Mouse (Mus musculus) stomach, embryonic 16.5 days (tissue): Measurements from ENCODE around the gene Snx10. TPM values are rescaled to one million over a fixed set of nuclear protein-coding genes. Genes with fewer than 3 reads are reported as not detected.

ENCODE experiments used
- ATAC-seq: fragments of 200-750 bp; cut with Nextera tagmentation; 2 replicates; pipeline ENCODE4 v1.8.0; 2017; ENCODE audit warnings: moderate number of reproducible peaks, moderate TSS enrichment; ENCODE audit not compliant: insufficient read depth, low FRiP score
- H3K27ac ChIP-seq: fragments of 300-500 bp; sonication (generic); 2 replicates; pipeline ENCODE4 v1.5.1; 2014; ENCODE audit warnings: low read length
- H3K27me3 ChIP-seq: fragments of 300-500 bp; sonication (generic); 2 replicates; pipeline ENCODE4 v1.6.1; 2014; ENCODE audit warnings: low read length, control low read depth, mixed read lengths; ENCODE audit not compliant: control insufficient read depth, insufficient read depth
- H3K36me3 ChIP-seq: fragments of 300-500 bp; sonication (generic); 2 replicates; pipeline ENCODE4 v1.6.1; 2014; ENCODE audit warnings: low read length; ENCODE audit not compliant: control insufficient read depth, insufficient read depth
- H3K4me1 ChIP-seq: fragments of 300-500 bp; sonication (generic); 2 replicates; pipeline ENCODE4 v1.6.1; 2014; ENCODE audit warnings: low read length, control low read depth, mixed read lengths; ENCODE audit not compliant: control insufficient read depth, insufficient read depth
- H3K4me2 ChIP-seq: fragments of 300-500 bp; sonication (generic); 2 replicates; pipeline ENCODE4 v1.6.1; 2014; ENCODE audit warnings: low read depth, low read length, mixed read lengths
- H3K4me3 ChIP-seq: fragments of 300-500 bp; sonication (generic); replicated peaks from 2 replicates; pipeline ENCODE4 v1.5.1; 2014; ENCODE audit warnings: mild to moderate bottlenecking, low read length
- H3K9ac ChIP-seq: fragments of 300-500 bp; sonication (generic); 2 replicates; pipeline ENCODE4 v1.6.1; 2014; ENCODE audit warnings: low read length
- H3K9me3 ChIP-seq: fragments of 300-500 bp; sonication (generic); replicated peaks from 2 replicates; pipeline ENCODE4 v1.6.1; 2016; ENCODE audit warnings: low read length, control low read depth; ENCODE audit not compliant: control insufficient read depth
- WGBS: fragments of 180-500 bp; shearing (Covaris S2); extraction: QIAGEN DNeasy Blood & Tissue Kit; methylation state at CpG from one replicate; pipeline ENCODE4 v1.1.7; 2014; 5-methylcytosine and 5-hydroxymethylcytosine counted together
- polyA plus RNA-seq: library from polyadenylated mRNA; unstranded; fragments of >200 nt; fragmentation: Nextera tagmentation; extraction: Ambion mirVana; gene quantifications from 2 replicates; pipeline ENCODE4 v1.2.1, GENCODE M21; 2015

Gene Snx10
- polyA plus RNA-seq, 1 experiment from 2014 or later: 17.1 TPM

DNA sequence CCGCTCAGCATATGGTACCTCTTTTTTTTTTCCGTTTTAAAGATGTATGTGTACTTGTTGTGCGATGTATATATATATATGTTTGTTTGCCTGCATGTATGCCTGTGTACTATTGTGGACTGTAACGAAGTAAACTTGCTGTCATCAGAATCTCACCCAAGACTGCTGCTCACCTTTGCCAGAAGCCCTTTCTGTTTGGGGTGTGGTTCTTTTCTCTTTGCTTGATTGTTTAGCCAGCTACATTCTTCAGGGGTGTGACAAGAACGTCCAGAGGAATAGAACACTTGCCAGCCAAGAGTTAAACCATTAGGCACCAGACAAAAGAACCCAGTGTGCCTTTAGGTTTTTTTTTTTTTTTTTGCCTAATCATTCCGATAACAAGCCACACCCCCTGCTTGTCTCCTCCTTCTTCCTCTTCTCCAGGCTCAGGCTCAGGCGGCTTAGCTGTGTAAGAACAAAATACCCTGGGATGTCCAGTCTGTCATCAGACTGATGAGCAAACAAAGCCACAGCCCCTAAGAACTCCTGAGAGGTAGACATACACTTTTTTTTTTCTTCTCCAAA lies 20.5 kb downstream of the Snx10 start:
- Histone ChIP-seq H3K4me3 (peak overlapping the region; percentile 28; the same call in 1 of the 2 replicates), H3K4me2 (peak overlapping the region; percentile 42), H3K27me3 (no peaks in the 10 kb centered on the region), H3K9ac (no peak overlapping the region), H3K9me3 (no peaks in the 10 kb centered on the region), H3K4me1 (peaks cover 10% of the 10 kb centered on the region), H3K27ac (peak overlapping the region; percentile 49), H3K36me3 (no peaks in the 10 kb centered on the region)
- 42% methylated on average over 7 of the region's 7 CpGs for WGBS
- ATAC-seq: peak; percentile 50; the same call in 1 of the 2 replicates

GRCm38 (mm10) chr6:51545219-51545859 lies 21.6 kb downstream of the Snx10 start:
- ATAC-seq: peak; percentile 41; the same call in 1 of the 2 replicates
- Histone ChIP-seq H3K27ac (peak overlapping the region; percentile 49), H3K36me3 (no peaks in the 10 kb centered on the region), H3K4me3 (0 out of 2 replicates have a peak overlapping the region, but pooled peaks have one; percentile 10), H3K9me3 (no peaks in the 10 kb centered on the region), H3K4me2 (peak overlapping the region; percentile 42), H3K4me1 (peaks cover 10% of the 10 kb centered on the region), H3K9ac (peak overlapping the region; percentile 3; the same call in 1 of the 2 replicates), H3K27me3 (no peaks in the 10 kb centered on the region)
- WGBS: 65% methylated on average over 11 of the region's 11 CpGs

DNA sequence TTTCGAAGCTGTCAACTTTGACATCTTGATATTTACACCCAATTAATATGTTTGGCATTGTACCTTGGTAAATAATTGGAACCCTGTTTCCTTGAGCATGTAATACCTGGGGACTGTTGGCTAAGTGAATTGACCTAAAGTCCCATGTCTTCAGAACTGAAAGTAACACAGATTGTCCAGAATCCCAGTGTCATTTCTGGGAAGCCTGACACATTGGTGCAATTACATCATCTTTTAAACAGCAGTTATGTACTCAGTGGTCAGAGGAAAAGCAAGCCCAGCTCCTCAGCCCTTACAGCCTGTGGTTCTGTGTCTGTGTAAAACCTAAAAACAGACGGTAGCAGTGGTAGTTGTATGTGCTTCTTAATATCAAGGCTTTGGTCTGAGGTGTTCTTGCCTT lies 22.4 kb downstream of the Snx10 start:
- no peaks in the 10 kb centered on the region for H3K9me3 ChIP-seq
- ATAC-seq: no peak
- H3K9ac ChIP-seq: no peak overlapping the region
- no peaks in the 10 kb centered on the region for H3K27me3 ChIP-seq
- 82% methylated on average over 2 of the region's 2 CpGs for WGBS
- no peak overlapping the region for H3K4me2 ChIP-seq
- H3K4me1 ChIP-seq: peaks cover 10% of the 10 kb centered on the region
- H3K36me3 ChIP-seq: no peaks in the 10 kb centered on the region
- H3K4me3 ChIP-seq: no peak overlapping the region
- H3K27ac ChIP-seq: no peak overlapping the region

DNA sequence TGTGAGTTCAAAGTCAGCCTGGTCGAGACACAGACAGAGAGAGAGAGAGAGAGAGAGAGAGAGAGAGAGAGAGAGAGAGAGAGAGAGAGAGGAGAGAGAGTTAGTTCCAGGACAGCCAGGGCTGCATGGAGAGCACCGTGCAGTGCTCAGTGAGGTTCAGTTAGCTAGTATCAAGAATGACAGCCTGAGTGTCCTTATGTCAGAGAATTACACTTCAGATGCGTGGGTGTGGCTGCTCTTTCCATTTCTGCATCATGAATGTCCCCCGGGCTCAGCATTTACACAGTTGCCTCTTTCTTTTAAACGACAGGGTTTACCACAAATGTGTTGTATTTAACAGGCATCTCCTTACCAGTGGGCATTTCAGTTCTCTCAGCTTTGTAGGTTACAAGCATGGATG lies 25.1 kb downstream of the Snx10 start:
- no peak overlapping the region for H3K4me2 ChIP-seq
- H3K27ac ChIP-seq: no peak overlapping the region
- 64% methylated on average over 5 of the region's 5 CpGs for WGBS
- H3K9me3 ChIP-seq: no peaks in the 10 kb centered on the region
- no peaks in the 10 kb centered on the region for H3K36me3 ChIP-seq
- H3K4me1 ChIP-seq: peaks cover 6% of the 10 kb centered on the region; the same call in 1 of the 2 replicates
- H3K4me3 ChIP-seq: no peak overlapping the region
- no peak overlapping the region for H3K9ac ChIP-seq
- ATAC-seq: no peak
- H3K27me3 ChIP-seq: no peaks in the 10 kb centered on the region

DNA sequence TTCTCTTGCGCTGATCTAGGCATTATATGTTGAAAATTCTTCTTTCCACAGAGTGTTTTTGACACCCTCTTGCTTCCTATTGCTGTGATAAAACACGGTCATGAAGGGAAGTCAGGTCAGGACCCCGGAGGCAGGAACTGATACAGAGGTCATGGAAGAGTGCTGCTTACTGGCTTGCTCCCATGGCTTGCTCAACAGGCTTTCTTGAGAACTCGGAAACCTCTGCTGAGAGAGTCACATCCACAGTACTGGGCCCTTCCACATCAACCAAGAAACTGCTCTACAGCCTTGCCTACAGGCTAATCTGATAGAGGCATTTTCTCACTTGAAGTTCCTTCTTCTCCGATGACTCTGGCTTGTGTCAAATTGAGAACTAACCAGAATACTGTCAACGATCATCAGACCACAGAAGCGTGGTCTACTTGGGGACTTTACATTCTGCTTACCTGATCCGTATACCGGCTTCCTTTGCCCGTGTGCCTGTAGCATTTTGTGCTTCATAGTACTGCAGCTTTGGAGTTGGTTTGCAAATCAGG lies 27.6 kb downstream of the Snx10 start:
- Histone ChIP-seq H3K4me3 (no peak overlapping the region), H3K36me3 (no peaks in the 10 kb centered on the region), H3K4me2 (no peak overlapping the region), H3K27ac (no peak overlapping the region), H3K4me1 (no peaks in the 10 kb centered on the region), H3K27me3 (no peaks in the 10 kb centered on the region), H3K9me3 (no peaks in the 10 kb centered on the region), H3K9ac (no peak overlapping the region)
- 83% methylated on average over 10 of the region's 10 CpGs for WGBS
- no peak for ATAC-seq

- Histone ChIP-seq H3K27me3 (no peaks in the 10 kb centered on the region), H3K4me2 (no peak overlapping the region), H3K4me1 (no peaks in the 10 kb centered on the region), H3K36me3 (no peaks in the 10 kb centered on the region), H3K9ac (no peak overlapping the region), H3K27ac (no peak overlapping the region), H3K9me3 (no peaks in the 10 kb centered on the region), H3K4me3 (no peak overlapping the region)
- WGBS: 88% methylated on average over 7 of the region's 7 CpGs
- no peak for ATAC-seq
These were observed 32.9 kb downstream of the Snx10 start for GRCm38 (mm10) chr6:51556562-51556961.

- H3K9me3 ChIP-seq: no peaks in the 10 kb centered on the region
- no peak overlapping the region for H3K4me3 ChIP-seq
- H3K36me3 ChIP-seq: no peaks in the 10 kb centered on the region
- no peak for ATAC-seq
- H3K27ac ChIP-seq: no peak overlapping the region
- 85% methylated on average over 7 of the region's 7 CpGs for WGBS
- no peak overlapping the region for H3K9ac ChIP-seq
- no peaks in the 10 kb centered on the region for H3K27me3 ChIP-seq
- no peak overlapping the region for H3K4me2 ChIP-seq
- no peaks in the 10 kb centered on the region for H3K4me1 ChIP-seq
These were observed 34.6 kb downstream of the Snx10 start for GRCm38 (mm10) chr6:51558311-51558710.

- 50% methylated on average over 14 of the region's 14 CpGs for WGBS
- Histone ChIP-seq H3K27ac (no peak overlapping the region), H3K27me3 (no peaks in the 10 kb centered on the region), H3K4me1 (no peaks in the 10 kb centered on the region), H3K9ac (no peak overlapping the region), H3K9me3 (no peaks in the 10 kb centered on the region), H3K4me3 (no peak overlapping the region), H3K36me3 (no peaks in the 10 kb centered on the region), H3K4me2 (no peak overlapping the region)
- no peak for ATAC-seq
These were observed 43.3 kb downstream of the Snx10 start for GRCm38 (mm10) chr6:51566771-51567680.

GRCm38 (mm10) chr6:51569086-51569485 lies 45.4 kb downstream of the Snx10 start:
- Histone ChIP-seq H3K4me3 (no peak overlapping the region), H3K4me1 (no peaks in the 10 kb centered on the region), H3K9ac (no peak overlapping the region), H3K27ac (no peak overlapping the region), H3K9me3 (no peaks in the 10 kb centered on the region), H3K27me3 (no peaks in the 10 kb centered on the region), H3K36me3 (no peaks in the 10 kb centered on the region), H3K4me2 (no peak overlapping the region)
- 85% methylated on average over 8 of the region's 8 CpGs for WGBS
- no peak for ATAC-seq
